Mouse (Mus musculus) embryonic facial prominence, embryonic 12.5 days (tissue): Measurements from ENCODE around the gene Rprd1b. TPM values are rescaled to one million over a fixed set of nuclear protein-coding genes. Genes with fewer than 3 reads are reported as not detected.

Experiments
- ATAC-seq: fragments of 200-750 bp; cut with Nextera tagmentation; 2 replicates; pipeline ENCODE4 v1.8.0; 2017; ENCODE audit not compliant: insufficient number of reproducible peaks, insufficient read depth, low FRiP score, low TSS enrichment
- H3K27ac ChIP-seq: fragments of 300-500 bp; sonication (generic); 2 replicates; pipeline ENCODE4 v1.5.1; 2016; ENCODE audit warnings: mild to moderate bottlenecking
- H3K27me3 ChIP-seq: fragments of 300-500 bp; sonication (generic); 2 replicates; pipeline ENCODE4 v1.6.1; 2016; ENCODE audit warnings: mild to moderate bottlenecking, moderate library complexity
- H3K36me3 ChIP-seq: fragments of 300-500 bp; sonication (generic); 2 replicates; pipeline ENCODE4 v1.6.1; 2016; ENCODE audit warnings: mild to moderate bottlenecking
- H3K4me1 ChIP-seq: fragments of 300-500 bp; sonication (generic); 2 replicates; pipeline ENCODE4 v1.6.1; 2016
- H3K4me2 ChIP-seq: fragments of 300-500 bp; sonication (generic); replicated peaks from 2 replicates; pipeline ENCODE4 v1.6.1; 2016; ENCODE audit warnings: mild to moderate bottlenecking, moderate library complexity
- H3K4me3 ChIP-seq: fragments of 300-500 bp; sonication (generic); 2 replicates; pipeline ENCODE4 v1.5.1; 2016; ENCODE audit warnings: mild to moderate bottlenecking
- H3K9ac ChIP-seq: fragments of 300-500 bp; sonication (generic); 2 replicates; pipeline ENCODE4 v1.6.1; 2016; ENCODE audit warnings: mild to moderate bottlenecking, moderate library complexity
- H3K9me3 ChIP-seq: fragments of 300-500 bp; sonication (generic); 2 replicates; pipeline ENCODE4 v1.6.1; 2016; ENCODE audit warnings: mild to moderate bottlenecking, moderate library complexity
- WGBS: fragments of 180-500 bp; shearing (Covaris S2); methylation state at CpG from one replicate; pipeline ENCODE4 v1.1.7; 2016; 5-methylcytosine and 5-hydroxymethylcytosine counted together
- polyA plus RNA-seq: library from polyadenylated mRNA; unstranded; fragments of >200 nt; fragmentation: Nextera tagmentation; extraction: Ambion mirVana; gene quantifications from 2 replicates; pipeline ENCODE4 v1.2.1, GENCODE M21; 2016

Rprd1b gene
- polyA plus RNA-seq, 1 experiment from 2014 or later: 52.8 TPM

- Histone ChIP-seq H3K4me2 (no peak overlapping the region), H3K27ac (no peak overlapping the region), H3K27me3 (no peaks in the 10 kb centered on the region), H3K4me1 (peaks cover 6% of the 10 kb centered on the region; the same call in 1 of the 2 replicates), H3K4me3 (no peak overlapping the region), H3K9ac (no peak overlapping the region), H3K9me3 (no peaks in the 10 kb centered on the region), H3K36me3 (no peaks in the 10 kb centered on the region)
- ATAC-seq: no peak
- WGBS: 67% methylated on average over 5 of the region's 5 CpGs
These were observed 65.0 kb downstream of the Rprd1b start for GRCm38 (mm10) chr2:158093345-158093744.

GRCm38 (mm10) chr2:158094300-158094699, 66.0 kb downstream of the Rprd1b start:
- Histone ChIP-seq H3K4me3 (no peak overlapping the region), H3K27me3 (no peaks in the 10 kb centered on the region), H3K4me2 (no peak overlapping the region), H3K36me3 (no peaks in the 10 kb centered on the region), H3K4me1 (peaks cover 6% of the 10 kb centered on the region; the same call in 1 of the 2 replicates), H3K9me3 (no peaks in the 10 kb centered on the region), H3K27ac (no peak overlapping the region), H3K9ac (no peak overlapping the region)
- ATAC-seq: no peak
- WGBS: 74% methylated on average over 7 of the region's 7 CpGs

- Histone ChIP-seq H3K9me3 (no peaks in the 10 kb centered on the region), H3K27ac (no peak overlapping the region), H3K27me3 (no peaks in the 10 kb centered on the region), H3K9ac (no peak overlapping the region), H3K4me3 (no peak overlapping the region), H3K36me3 (no peaks in the 10 kb centered on the region), H3K4me2 (no peak overlapping the region), H3K4me1 (peaks cover 6% of the 10 kb centered on the region; the same call in 1 of the 2 replicates)
- no peak for ATAC-seq
- 59% methylated on average over 5 of the region's 5 CpGs for WGBS
These were observed 66.5 kb downstream of the Rprd1b start for GRCm38 (mm10) chr2:158094846-158095245.

- peaks cover 6% of the 10 kb centered on the region; the same call in 1 of the 2 replicates for H3K4me1 ChIP-seq
- no peak overlapping the region for H3K4me2 ChIP-seq
- no peak overlapping the region for H3K27ac ChIP-seq
- no peak overlapping the region for H3K4me3 ChIP-seq
- no peaks in the 10 kb centered on the region for H3K36me3 ChIP-seq
- H3K27me3 ChIP-seq: no peaks in the 10 kb centered on the region
- 82% methylated on average over 5 of the region's 5 CpGs for WGBS
- ATAC-seq: no peak
- no peak overlapping the region for H3K9ac ChIP-seq
- no peaks in the 10 kb centered on the region for H3K9me3 ChIP-seq
These were observed 68.8 kb downstream of the Rprd1b start for GRCm38 (mm10) chr2:158097071-158097470.

- Histone ChIP-seq H3K4me1 (peaks cover 6% of the 10 kb centered on the region; the same call in 1 of the 2 replicates), H3K9me3 (no peaks in the 10 kb centered on the region), H3K27ac (no peak overlapping the region), H3K4me3 (no peak overlapping the region), H3K4me2 (no peak overlapping the region), H3K36me3 (no peaks in the 10 kb centered on the region), H3K9ac (no peak overlapping the region), H3K27me3 (no peaks in the 10 kb centered on the region)
- 81% methylated on average over 5 of the region's 5 CpGs for whole genome bisulfite sequencing
- no peak for ATAC-seq
These were observed 70.4 kb downstream of the Rprd1b start for GRCm38 (mm10) chr2:158098730-158099129.

GRCm38 (mm10) chr2:158099537-158099936, 71.2 kb downstream of the Rprd1b start:
- no peaks in the 10 kb centered on the region; the same call in 1 of the 2 replicates for H3K4me1 ChIP-seq
- no peak overlapping the region for H3K4me3 ChIP-seq
- H3K27ac ChIP-seq: no peak overlapping the region
- H3K27me3 ChIP-seq: no peaks in the 10 kb centered on the region
- ATAC-seq: no peak
- H3K9ac ChIP-seq: no peak overlapping the region
- H3K36me3 ChIP-seq: no peaks in the 10 kb centered on the region
- H3K4me2 ChIP-seq: no peak overlapping the region
- no peaks in the 10 kb centered on the region for H3K9me3 ChIP-seq
- whole genome bisulfite sequencing: 71% methylated on average over 3 of the region's 3 CpGs

GRCm38 (mm10) chr2:158101768-158102167, 73.5 kb downstream of the Rprd1b start:
- no peak for ATAC-seq
- no peaks in the 10 kb centered on the region for H3K4me1 ChIP-seq

GRCm38 (mm10) chr2:158104966-158105365, 76.7 kb downstream of the Rprd1b start:
- Histone ChIP-seq H3K27me3 (no peaks in the 10 kb centered on the region), H3K36me3 (no peaks in the 10 kb centered on the region), H3K4me1 (peaks cover 13% of the 10 kb centered on the region), H3K9ac (no peak overlapping the region), H3K27ac (no peak overlapping the region), H3K4me2 (no peak overlapping the region), H3K9me3 (no peaks in the 10 kb centered on the region), H3K4me3 (no peak overlapping the region)
- no peak for ATAC-seq
- 85% methylated on average over 6 of the region's 6 CpGs for WGBS

More at GRCm38 (mm10) chr2:158101768-158102167, 73.5 kb downstream of the Rprd1b start:
- no peaks in the 10 kb centered on the region for H3K27me3 ChIP-seq
- 81% methylated on average over 5 of the region's 5 CpGs for WGBS
- no peak overlapping the region for H3K4me3 ChIP-seq
- H3K27ac ChIP-seq: no peak overlapping the region
- no peak overlapping the region for H3K9ac ChIP-seq
- H3K9me3 ChIP-seq: no peaks in the 10 kb centered on the region
- no peaks in the 10 kb centered on the region for H3K36me3 ChIP-seq
- no peak overlapping the region for H3K4me2 ChIP-seq

- Histone ChIP-seq H3K4me1 (peaks cover 17% of the 10 kb centered on the region), H3K4me2 (no peak overlapping the region), H3K27me3 (no peaks in the 10 kb centered on the region), H3K9ac (no peak overlapping the region), H3K36me3 (no peaks in the 10 kb centered on the region), H3K9me3 (no peaks in the 10 kb centered on the region), H3K27ac (no peak overlapping the region), H3K4me3 (no peak overlapping the region)
- ATAC-seq: no peak
- WGBS: 88% methylated on average over 6 of the region's 6 CpGs
These were observed 77.3 kb downstream of the Rprd1b start for GRCm38 (mm10) chr2:158105605-158106004.

GRCm38 (mm10) chr2:158106947-158107587, 78.8 kb downstream of the Rprd1b start:
- H3K4me3 ChIP-seq: no peak overlapping the region
- ATAC-seq: no peak
- H3K9ac ChIP-seq: no peak overlapping the region
- H3K4me2 ChIP-seq: no peak overlapping the region
- H3K27me3 ChIP-seq: no peaks in the 10 kb centered on the region
- H3K27ac ChIP-seq: no peak overlapping the region
- no peaks in the 10 kb centered on the region for H3K9me3 ChIP-seq
- 33% methylated on average over 6 of the region's 6 CpGs for WGBS
- H3K4me1 ChIP-seq: peaks cover 17% of the 10 kb centered on the region
- H3K36me3 ChIP-seq: no peaks in the 10 kb centered on the region

GRCm38 (mm10) chr2:158109516-158109915, 81.2 kb downstream of the Rprd1b start:
- H3K4me1 ChIP-seq: peaks cover 26% of the 10 kb centered on the region
- peak overlapping the region; percentile 65 for H3K27ac ChIP-seq
- no peak overlapping the region for H3K4me2 ChIP-seq
- H3K4me3 ChIP-seq: no peak overlapping the region
- H3K9ac ChIP-seq: no peak overlapping the region
- peak; percentile 24; the same call in 1 of the 2 replicates for ATAC-seq
- H3K9me3 ChIP-seq: no peaks in the 10 kb centered on the region
- 28% methylated on average over 8 of the region's 8 CpGs for WGBS
- no peaks in the 10 kb centered on the region for H3K36me3 ChIP-seq
- no peaks in the 10 kb centered on the region for H3K27me3 ChIP-seq

GRCm38 (mm10) chr2:158113591-158114257, 85.4 kb downstream of the Rprd1b start:
- Histone ChIP-seq H3K9me3 (no peaks in the 10 kb centered on the region), H3K4me1 (peaks cover 22% of the 10 kb centered on the region), H3K4me2 (peak overlapping the region; percentile 19; the same call in 1 of the 2 replicates), H3K36me3 (no peaks in the 10 kb centered on the region), H3K27me3 (no peaks in the 10 kb centered on the region), H3K4me3 (no peak overlapping the region), H3K9ac (no peak overlapping the region), H3K27ac (peak overlapping the region; percentile 60)
- peak; percentile 61 for ATAC-seq
- 21% methylated on average over 9 of the region's 9 CpGs for WGBS
